Mouse (Mus musculus) ovary, postnatal 36 days (tissue): ENCODE results near the gene Serpina3a.
"Not testable (repeated sequence)": the region's sequence is repeated elsewhere in the genome, so short reads cannot be mapped to it uniquely, and the experiment has no call there.

ENCODE experiments used
- DNase-seq: peaks from one replicate; pipeline ENCODE4 v3.0.0; 2022; ENCODE audit warnings: low spot score, mixed read lengths

Serpina3a gene

DNA sequence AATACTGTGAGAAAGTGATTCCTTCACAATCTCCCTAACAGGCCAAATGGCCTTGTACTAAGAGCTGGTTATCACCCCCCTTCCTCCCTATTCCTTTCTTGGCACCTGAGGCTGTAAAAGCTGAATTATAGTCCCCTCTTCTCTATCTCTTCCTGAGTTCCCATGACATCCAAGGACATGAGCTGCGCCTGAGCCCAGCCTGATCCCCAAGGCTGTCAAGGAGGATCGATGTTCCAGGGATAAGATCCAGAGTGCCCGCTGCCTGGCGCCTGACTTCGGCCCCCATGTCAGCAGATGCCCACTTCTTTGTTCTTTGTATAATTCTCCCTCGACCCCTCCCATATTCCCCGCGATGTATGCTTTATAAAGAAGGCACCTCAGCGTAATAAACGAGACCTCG lies at the start of gene Serpina3a:
TSS of gene Serpina3a (plus strand) at position 392 of the 400 bp plus-strand sequence.
- not testable (repeated sequence) for DNase-seq

DNA sequence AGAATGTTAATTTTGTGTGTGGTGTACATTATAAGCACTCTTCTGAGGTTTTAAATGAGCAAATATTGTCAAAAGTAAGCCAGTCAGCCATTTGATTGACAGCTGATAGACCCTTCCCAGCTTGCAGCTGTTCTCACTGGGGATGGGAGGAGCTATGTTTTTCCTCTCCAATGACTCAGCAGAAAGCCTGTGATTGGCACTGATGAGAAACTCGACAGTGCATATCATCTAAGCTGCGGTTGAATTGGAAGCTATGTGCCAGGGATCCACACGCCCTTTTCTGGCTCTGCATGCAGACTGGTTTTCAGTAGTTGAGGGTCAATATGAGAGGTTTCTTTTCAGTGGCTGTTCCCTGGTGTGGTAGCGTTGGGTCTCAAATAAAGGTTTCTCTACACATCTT lies 48.0 kb upstream of the Serpina3a start:
- no peak for DNase-seq

DNA sequence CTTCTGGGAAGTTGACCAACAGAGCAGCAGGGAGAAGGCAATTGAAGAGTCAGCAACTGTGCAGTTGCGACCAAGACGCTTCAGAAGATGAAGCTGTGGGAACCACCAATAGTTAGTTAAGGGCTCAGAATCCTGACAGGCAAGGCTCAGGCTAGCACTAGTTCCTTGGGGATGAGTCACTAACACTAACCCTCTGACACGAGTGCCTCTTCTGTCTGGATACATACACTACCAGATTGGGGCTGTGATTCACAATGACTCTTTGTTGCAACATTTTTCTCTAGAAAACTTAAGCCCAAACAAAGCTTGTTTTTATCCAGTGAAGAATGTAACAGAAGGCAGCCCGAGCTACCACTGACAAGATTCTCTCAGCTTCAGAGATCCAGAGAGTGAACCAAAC lies 47.5 kb upstream of the Serpina3a start:
- DNase-seq = no peak

DNA sequence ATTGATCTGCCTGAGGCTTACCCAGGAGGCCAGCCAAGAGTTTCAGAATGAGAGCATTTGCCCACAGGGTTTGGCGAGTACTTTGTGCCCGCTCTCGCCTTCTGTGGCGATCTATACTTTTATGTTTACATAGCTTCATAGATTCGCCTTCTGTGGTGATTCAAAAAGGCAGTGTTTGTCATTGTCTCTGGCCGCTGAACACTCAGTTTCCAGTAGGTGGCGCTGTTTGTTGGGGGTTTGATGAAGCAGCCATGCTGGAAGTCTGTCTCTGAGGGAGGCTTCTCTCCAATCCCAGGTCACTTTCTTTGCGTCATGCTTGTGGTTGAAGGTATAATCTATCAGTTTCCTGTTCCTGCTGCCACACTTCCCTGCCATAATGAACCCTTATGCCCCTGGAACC lies 46.3 kb upstream of the Serpina3a start:
- peak; percentile 63 for DNase-seq

DNA sequence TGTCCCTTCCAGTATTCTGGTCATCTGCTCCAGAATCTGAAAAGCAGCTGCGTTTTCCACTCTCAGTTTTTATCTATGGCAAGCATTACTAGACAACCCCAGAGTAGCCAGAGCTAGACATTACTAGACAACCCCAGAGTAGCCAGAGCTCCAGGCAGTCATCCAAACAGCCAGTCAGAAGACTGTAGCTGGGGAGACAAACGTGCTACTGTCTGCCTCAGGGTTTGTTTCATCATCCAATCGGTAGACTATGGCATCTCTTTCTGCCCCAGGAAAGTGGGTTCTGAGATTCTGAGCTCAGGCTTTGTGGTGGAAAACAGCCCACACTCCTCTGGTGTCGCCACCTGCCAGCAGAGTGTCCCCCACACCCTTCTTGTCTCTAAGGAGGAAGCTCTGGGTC lies 45.0 kb upstream of the Serpina3a start:
- DNase-seq = peak; percentile 43

DNA sequence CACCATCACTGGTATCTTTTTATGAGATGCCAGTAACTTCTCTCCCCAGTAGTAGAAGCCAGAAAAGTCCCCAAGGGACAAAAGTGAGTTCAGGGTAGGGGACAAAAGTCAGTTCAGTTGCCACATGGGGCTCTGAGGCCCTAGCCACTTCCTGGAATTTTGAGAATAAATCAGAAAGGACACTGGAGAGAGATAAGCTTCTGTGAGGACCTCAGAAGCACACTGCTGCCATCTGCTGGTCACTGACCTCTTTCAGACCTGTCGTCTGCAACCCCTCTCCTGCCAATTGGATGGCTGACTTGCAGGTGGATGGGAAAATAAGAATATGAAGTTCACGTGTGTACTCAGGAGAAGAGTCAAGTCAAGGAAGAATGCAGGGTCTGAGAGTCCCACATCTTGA lies 42.9 kb upstream of the Serpina3a start:
- peak; percentile 72 for DNase-seq

DNA sequence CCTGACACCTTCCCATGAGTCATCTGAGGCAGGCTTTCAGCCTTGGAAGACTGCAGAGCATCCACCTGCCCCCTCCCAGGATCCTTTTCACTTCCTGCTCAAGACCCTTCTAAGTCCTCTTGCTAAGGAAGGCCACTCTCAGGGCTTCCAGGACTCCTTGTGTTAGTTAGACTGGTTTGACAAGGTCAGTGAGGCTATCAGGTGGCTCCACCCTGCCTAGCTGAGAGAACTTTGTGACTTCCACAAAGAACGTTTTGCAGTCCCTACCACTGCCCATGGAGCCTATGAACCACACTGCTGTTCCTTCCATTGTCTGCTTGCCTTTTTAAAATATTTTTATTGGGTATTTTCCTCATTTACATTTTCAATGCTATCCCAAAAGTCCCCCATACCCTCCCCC lies 40.8 kb upstream of the Serpina3a start:
- DNase-seq = no peak

DNA sequence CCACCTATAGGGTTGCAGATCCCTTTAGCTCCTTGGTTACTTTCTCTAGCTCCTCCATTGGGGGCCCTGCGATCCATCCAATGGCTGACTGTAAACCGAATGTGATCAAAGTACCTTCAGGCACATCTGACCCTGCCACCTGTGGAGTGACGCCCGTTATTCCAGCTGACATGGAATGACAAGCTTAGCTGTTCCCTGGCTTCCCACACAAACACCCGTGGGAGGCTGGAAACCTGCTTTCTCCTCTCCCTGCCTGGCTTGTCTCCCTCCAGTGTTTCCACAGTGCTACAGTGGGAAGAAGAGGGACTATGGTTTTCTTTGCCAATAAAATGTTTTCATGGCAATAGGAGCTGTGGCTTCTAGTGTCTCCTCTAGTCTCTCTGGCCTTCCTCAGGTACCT lies 40.2 kb upstream of the Serpina3a start:
- no peak for DNase-seq

DNA sequence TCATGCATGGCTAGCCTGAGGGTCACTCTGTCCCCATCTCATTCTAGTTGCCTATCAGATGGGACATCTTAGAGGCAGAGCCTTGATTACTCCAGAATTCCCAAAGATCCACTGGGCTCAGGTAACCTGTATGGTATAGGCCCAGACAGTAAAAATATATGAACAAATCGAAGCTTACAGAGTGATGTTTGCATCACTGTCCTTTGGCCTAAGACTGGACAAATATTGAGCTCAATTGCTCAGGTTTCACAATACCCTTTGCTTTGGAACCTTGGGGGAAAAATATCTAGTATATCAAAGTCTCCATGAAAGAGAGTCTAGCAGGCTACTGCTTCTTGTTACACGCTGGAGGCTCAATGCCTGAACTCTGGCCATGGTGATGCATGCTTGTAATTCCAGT lies 22.4 kb upstream of the Serpina3a start:
- no peak for DNase-seq

DNA sequence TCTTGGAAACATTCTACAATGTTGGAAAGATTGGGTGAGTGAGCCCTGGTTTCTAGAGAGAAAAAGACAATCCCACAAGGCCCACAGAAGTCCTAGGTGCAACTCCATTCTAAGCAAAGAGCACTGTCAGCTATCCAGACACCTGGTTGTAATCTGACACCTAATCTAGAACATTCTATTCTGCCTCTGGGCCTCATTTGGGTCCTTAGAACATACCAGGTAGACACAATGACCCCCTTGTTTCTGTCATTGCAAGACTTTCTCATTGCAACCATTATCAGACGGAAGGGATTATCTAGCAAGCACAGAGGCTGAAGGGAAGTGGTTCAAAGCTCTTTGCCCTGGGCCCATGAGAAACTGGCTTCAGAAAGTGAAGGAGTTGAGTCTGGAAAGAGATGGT lies 21.2 kb upstream of the Serpina3a start:
- no peak for DNase-seq

DNA sequence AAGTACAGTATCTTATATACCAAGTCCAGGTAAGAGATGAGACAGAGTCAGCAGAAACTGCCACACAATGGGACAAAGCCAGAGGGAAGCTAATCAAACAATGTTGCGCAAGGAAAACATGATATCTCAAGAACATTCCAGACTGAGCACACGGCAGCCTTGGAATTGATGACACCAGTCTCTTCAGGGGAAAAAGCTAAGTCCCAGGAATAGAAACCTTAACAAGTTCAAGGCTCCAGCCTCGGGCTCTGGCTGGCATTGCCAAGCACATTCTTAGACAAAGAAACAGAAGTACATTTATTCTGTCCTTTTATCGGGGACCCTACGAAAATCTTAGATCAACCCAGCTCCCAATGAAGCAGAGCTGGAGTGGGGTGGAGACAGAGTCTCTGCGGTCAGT lies 11.8 kb upstream of the Serpina3a start, which contains the start of gene Serpina5:
TSS of gene Serpina5 (plus strand) at position 346 of the 400 bp plus-strand sequence.
- DNase-seq = no peak

DNA sequence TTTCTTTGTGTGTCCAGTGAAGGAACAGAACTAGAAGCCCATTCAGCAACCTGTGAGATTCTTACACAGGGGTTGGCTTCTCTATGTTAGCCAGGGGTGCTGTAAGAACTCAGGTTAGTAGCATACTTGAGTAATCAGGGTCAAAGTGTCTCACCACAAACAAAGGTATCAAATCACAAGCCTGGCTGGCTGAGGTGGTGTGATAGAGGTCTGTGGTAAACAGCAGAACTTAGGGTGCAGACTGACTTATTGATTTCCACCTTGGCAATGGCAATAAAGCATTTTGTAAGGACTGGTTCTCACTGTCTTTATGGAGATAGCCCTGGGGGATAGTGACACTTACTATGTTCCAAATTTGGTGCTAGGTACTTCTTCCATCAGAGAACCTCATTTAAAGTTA lies 6.7 kb upstream of the Serpina3a start:
- DNase-seq = no peak

DNA sequence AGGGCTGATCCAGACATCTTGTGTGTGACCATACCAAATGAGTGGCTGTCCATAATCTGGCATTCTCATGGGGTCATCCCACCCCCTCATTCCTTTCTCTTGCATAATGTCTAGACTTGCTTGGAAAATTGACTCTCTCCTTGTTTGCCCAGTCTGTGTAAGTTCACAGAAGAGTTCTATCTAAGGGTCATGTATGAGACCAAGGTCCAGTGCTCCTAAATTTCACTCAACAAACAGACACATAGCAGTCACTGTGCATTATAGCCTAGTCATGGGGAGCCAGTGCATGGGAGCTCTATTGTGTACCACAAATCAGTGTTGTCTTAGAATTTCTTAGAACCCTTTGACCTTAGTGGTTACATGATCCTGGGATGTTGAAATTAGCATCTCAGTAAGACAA lies 5.6 kb upstream of the Serpina3a start:
- no peak for DNase-seq

DNA sequence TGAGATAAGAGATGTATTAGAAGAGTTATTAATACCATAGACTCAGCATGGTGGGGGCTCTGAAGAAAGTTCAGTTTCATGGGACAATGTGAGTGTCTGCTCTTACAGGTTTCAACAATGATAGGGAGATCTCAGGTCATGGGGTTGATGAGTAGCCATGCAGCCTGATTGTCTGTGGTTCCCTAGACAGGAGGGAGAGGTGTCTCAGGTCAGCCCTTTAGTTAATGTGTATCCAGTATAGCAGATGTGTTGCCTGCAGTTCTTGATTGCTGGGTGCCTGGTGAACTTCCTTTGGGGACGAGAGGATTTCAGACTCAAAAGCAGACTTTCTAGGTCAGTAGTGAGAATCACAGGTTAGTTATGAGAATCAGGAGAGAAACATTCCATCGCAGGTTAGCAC lies 4.0 kb upstream of the Serpina3a start:
- no peak for DNase-seq

DNA sequence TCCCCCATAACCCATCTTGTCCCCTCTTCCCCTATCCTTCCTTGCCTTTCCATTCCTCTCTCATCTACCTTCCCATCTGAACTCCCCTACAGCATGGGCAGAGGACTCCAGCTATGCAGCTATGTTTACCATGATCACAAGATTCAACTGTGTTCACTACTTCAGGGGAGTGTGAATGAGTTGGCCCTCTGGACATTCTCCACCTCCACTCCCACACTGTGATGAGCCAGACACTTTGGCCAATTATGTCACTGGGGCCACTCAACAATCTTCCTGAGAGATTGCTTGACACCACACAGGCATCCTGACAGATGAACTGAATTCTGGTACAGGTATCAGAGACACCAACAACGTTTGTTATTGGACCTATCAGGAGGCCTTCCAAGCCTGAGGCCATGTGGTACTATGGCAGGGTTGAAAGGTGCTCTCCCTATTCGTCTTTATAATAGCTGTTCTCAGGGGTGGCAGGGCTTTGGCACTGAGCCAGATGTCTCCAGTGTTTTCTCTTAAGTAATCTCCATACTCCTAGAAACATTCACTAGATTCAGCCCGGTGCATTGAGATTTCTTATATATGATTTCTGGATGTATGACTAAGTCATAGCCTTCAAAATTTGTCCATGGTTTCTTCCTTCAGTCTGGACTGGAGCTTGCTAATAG lies 2.5 kb downstream of the Serpina3a start:
- no peak for DNase-seq

DNA sequence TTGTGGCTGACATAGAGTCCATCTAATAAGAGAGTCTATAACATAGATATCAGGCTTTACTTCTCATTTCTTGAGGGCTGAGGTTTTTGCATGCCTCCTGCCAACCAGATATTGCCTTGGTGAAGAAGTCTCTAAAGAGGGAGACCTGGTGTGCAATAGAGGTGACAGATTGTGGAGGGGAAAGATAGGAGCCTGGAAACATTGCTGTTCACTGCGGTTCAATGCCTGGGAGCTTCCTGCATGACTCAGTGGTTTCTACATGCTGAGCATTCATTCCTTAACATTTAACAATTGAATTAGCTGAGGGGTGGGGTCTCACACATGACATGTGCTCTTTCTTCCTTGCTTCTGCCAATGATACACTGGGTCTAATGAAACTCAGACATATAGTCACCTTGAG lies 10.6 kb downstream of the Serpina3a start:
- DNase-seq = no peak

DNA sequence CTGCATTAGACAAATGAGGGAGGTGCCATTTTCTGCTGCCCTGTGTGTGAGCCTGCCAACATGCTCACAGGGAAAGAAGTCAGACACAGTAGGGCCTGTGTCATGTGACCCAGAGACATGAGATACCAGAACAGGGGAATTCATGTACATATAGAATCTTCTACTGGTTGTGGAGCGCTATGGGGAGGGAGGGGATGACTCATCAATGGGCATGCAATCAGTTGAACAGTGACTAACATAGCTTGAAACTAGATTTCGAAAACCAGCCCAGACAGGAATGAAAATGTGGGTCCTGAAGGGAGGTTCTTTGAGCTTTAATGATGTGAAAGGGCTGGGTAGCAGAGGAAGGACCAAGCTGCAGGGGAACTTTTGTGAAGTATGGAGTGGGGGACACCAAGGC lies 11.5 kb downstream of the Serpina3a start:
- no peak for DNase-seq

DNA sequence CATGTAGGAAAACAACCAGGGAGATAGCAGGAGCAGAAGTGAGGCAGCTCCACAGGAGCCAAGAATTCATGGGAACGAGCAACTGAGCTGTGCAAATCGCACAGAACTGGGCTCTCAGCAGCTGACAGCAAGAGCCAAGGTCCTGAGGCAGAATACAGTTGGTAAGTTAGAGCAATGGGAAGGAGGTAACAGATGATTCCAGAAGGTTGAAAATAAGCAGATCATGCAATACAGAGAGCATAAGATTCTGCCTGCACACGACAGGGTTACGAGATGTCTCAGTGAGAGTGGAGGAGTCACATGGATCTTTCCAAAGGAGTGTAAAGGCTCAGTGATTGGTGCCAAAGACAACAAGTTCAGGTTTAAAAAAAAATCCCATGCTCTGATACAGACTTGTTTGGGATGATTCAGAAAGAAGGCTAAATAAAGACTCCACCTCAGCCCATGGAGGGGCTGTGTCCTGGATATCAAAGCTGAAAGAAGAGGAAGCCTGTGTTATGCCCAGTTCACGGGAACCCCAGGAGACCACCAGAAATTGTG lies 12.6 kb downstream of the Serpina3a start:
- no peak for DNase-seq

DNA sequence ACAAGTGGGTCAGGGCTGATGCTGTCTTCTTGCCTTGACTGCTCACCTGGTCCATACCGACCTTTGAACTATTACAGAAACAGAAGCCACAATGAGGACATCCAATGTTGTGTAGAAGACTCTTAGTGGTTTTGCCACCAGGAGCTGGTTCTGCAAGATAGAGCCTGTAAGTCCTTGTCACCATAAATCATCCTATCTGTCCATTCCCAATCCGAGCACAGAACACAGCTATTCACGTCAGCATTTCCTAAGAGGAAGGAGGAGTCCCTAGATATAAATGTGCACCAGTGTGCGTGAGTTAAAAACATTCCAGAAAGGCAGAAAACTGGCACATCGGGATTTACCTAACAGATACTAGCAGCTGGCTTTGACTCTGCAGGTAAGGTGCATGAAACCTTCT lies 15.2 kb downstream of the Serpina3a start, which contains the start of gene Serpina3b:
TSS of gene Serpina3b (plus strand) at position 301 of the 400 bp plus-strand sequence.
- no peak for DNase-seq

DNA sequence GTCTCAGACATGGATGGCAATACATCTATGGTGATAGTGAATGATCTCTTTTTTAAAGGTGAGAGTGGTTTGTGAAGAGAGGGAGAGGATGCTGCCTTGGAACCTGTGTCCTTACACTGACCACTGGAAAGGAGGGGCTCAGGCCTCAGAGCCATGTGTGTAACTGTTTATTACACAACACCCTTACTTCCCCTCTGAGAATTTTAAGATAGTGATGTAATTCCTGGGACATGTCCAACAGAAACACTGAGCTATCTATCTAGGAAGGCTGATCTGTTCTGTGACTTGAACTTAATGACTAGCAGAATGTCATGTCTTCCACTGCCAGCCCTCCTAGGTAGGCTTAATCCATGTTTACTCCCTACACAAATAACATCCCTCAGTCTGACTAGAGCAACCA lies 18.5 kb downstream of the Serpina3a start:
- no peak for DNase-seq

DNA sequence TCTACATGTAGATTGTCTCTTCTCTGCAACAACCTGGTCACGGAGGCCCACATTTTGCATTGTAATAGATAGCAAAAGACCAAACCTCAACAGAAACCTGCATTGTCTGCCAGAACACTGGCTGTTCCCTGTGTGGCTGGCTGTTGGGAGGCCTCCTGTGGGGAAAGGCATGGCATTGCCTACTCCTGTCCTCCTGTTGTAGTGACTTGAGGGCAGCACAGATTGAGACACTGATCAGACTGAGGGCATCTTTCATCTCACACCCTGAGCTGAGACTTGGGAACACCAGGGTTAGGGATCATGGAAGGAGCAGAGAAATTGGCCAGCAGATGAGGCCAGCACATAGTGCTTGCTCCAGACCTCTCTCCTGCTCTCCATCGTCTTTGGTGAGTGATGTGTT lies 25.7 kb downstream of the Serpina3a start:
- DNase-seq = no peak

DNA sequence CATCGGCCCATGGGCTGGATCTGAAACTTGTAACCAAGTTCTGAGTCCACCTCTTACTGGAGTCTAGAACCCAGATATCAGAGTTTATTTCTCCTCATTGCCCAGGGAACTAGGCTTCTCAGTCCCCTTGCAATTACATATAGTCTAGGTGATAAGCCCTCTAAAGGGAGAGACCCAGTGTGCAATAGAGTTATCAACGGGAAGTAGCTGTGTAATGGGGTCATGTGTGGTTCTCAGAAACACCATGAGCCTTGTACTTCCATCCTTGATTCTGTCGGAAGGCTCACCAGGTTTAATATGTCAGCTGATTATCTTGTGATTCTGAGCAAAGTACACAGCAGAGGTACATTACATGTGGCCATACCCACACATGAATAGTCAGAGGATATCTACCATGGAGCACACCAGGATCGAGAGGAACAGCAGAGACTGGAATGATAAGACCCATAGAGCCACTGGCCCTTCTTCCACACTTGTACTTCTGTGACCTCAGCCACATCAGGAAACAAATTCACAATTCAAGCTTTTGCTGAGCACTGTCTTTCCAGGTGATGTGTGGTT lies 28.1 kb downstream of the Serpina3a start:
- no peak for DNase-seq

DNA sequence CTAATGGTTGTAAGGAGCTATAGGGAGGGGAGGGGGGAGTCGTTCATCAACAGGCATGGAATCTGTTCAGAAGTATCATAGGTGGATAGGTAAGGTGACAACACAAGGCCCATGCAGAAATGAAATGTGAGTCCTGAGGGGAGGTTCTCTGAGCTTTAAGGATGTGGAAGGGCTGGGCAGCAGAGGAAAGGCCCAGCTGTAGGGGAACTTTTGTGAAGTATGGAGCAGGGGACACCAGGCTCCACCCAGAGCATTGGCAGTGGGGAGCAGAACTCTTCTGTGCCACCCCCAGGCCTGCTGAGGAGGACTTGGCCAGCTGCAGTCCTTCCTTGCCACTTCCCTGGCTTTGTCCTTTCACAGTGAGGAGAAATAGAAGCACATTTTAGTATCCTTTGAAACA lies 29.0 kb downstream of the Serpina3a start:
- DNase-seq = no peak

DNA sequence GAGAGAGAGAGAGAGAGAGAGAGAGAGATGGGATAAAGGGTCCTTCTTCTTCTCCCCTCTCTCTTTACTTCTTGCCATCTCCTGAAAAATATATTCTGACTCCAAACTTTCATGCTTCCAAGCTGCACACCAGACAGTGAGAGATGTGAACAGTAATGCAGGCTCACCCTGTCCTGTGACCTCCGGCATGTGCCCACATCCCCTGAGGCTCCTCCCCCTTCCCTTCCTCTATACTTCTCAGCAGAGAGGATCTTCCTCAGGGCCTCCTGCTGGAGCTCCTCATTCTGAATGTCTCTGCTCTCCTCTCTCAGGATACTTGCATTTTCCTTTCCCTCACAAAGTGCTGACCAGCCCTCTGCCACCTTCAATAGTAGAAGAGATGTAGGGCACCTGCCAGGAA lies 29.9 kb downstream of the Serpina3a start:
- no peak for DNase-seq
